ENCODE assay signal across 8 mouse cellular contexts in genomic region chr3:146769940-146770659, GRCm38 (mm10). TPM values are rescaled to one million over a fixed set of nuclear protein-coding genes. Genes with fewer than 3 reads are reported as not detected.
DNase-seq lines count a peak whose midpoint lies in the region; ATAC-seq and TF ChIP-seq lines count a peak whose summit lies in the region.

No protein-coding gene starts in this region.

- peak; percentile 53 for DNase-seq in lung, embryonic 14.5 days
- DNase-seq in lung, adult 2 months = no peak
- no peak for DNase-seq in forebrain, embryonic 10.5 days (ENCODE audit: extremely low spot score, low spot score)
- DNase-seq in stomach, postnatal 0 days (ENCODE audit: low spot score) = peak; percentile 43
- no peak for DNase-seq in thymus, postnatal 0 days (ENCODE audit: low spot score)

- TF ChIP-seq CTCF in lung, embryonic 14.5 days (IDR thresholded peaks at IDR 0.05; ENCODE audit: low read depth) = no peak
- no peak for TF ChIP-seq CTCF in lung, adult 2 months (IDR thresholded peaks at IDR 0.05; ENCODE audit: insufficient read depth, low read length)
- no peak for TF ChIP-seq CTCF in stomach, postnatal 0 days (IDR thresholded peaks at IDR 0.05; ENCODE audit: low read depth)

- peak; percentile 62 for ATAC-seq in lung, embryonic 14.5 days (ENCODE audit: insufficient read depth)
- ATAC-seq in intestine, embryonic 16.5 days = peak; percentile 63; the same call in 1 of the 2 replicates
- 0 out of 2 replicates have a peak, but pooled peaks have one; percentile 17 for ATAC-seq in megakaryocyte-erythroid progenitor cell, adult 5-6 weeks (replicated peaks; ENCODE audit: low FRiP score, low TSS enrichment, poor library complexity, severe bottlenecking)
- ATAC-seq in stomach, postnatal 0 days (ENCODE audit: low FRiP score, low TSS enrichment) = peak; percentile 56
- no peak for ATAC-seq in activated CD4-positive, CD25-positive, alpha-beta regulatory T cell, adult 4 months

- peak overlapping the region; percentile 14; the same call in 1 of the 2 replicates for H3K4me3 ChIP-seq in lung, embryonic 14.5 days (ENCODE audit: low read depth, low read length)
- no peak overlapping the region for H3K4me3 ChIP-seq in lung, adult 2 months (replicated peaks; ENCODE audit: extremely low read depth, low read depth, low read length)
- H3K4me3 ChIP-seq in forebrain, embryonic 10.5 days = peak overlapping the region; percentile 41
- peak overlapping the region; percentile 21 for H3K4me3 ChIP-seq in intestine, embryonic 16.5 days (ENCODE audit: low read length)
- H3K4me3 ChIP-seq in stomach, postnatal 0 days (ENCODE audit: low read depth, low read length) = peak overlapping the region; percentile 27

- no peaks in the 10 kb centered on the region for H3K27me3 ChIP-seq in lung, embryonic 14.5 days (ENCODE audit: insufficient read depth, low read length)
- H3K27me3 ChIP-seq in forebrain, embryonic 10.5 days (ENCODE audit: poor library complexity, severe bottlenecking) = no peaks in the 10 kb centered on the region
- H3K27me3 ChIP-seq in intestine, embryonic 16.5 days (replicated peaks; ENCODE audit: control insufficient read depth, insufficient read depth, low read length) = no peaks in the 10 kb centered on the region
- no peaks in the 10 kb centered on the region for H3K27me3 ChIP-seq in stomach, postnatal 0 days (ENCODE audit: control insufficient read depth, insufficient read depth, low read length)

- H3K27ac ChIP-seq in lung, embryonic 14.5 days (ENCODE audit: low read depth) = no peak overlapping the region
- H3K27ac ChIP-seq in forebrain, embryonic 10.5 days = 0 out of 2 replicates have a peak overlapping the region, but pooled peaks have one; percentile 30
- no peak overlapping the region for H3K27ac ChIP-seq in intestine, embryonic 16.5 days (ENCODE audit: low read length)
- H3K27ac ChIP-seq in stomach, postnatal 0 days (replicated peaks) = no peak overlapping the region

- H3K4me1 ChIP-seq in lung, embryonic 14.5 days (ENCODE audit: insufficient read depth) = 0 out of 2 replicates have a peak, but pooled peaks cover 2% of the 10 kb centered on the region
- no peaks in the 10 kb centered on the region; the same call in 1 of the 2 replicates for H3K4me1 ChIP-seq in lung, adult 2 months (ENCODE audit: control insufficient read depth, insufficient read depth, low read length)
- H3K4me1 ChIP-seq in forebrain, embryonic 10.5 days = peaks cover 38% of the 10 kb centered on the region
- peaks cover 10% of the 10 kb centered on the region; the same call in 1 of the 2 replicates for H3K4me1 ChIP-seq in intestine, embryonic 16.5 days (ENCODE audit: control insufficient read depth, insufficient read depth, low read length)
- no peaks in the 10 kb centered on the region for H3K4me1 ChIP-seq in stomach, postnatal 0 days (replicated peaks; ENCODE audit: control insufficient read depth, insufficient read depth)

- WGBS in lung, embryonic 14.5 days = 17% methylated on average over 17 of the region's 17 CpGs
- WGBS in lung, adult 2 months = 39% methylated on average over 17 of the region's 17 CpGs
- 16% methylated on average over 17 of the region's 17 CpGs for WGBS in forebrain, embryonic 10.5 days
- WGBS in intestine, embryonic 16.5 days = 29% methylated on average over 17 of the region's 17 CpGs
- WGBS in stomach, postnatal 0 days = 22% methylated on average over 17 of the region's 17 CpGs

- no peaks in the 10 kb centered on the region; the same call in 1 of the 2 replicates for H3K36me3 ChIP-seq in lung, embryonic 14.5 days (ENCODE audit: insufficient read depth)
- H3K36me3 ChIP-seq in forebrain, embryonic 10.5 days (replicated peaks) = peaks cover 9% of the 10 kb centered on the region
- no peaks in the 10 kb centered on the region for H3K36me3 ChIP-seq in intestine, embryonic 16.5 days (ENCODE audit: control insufficient read depth, insufficient read depth, low read length)
- H3K36me3 ChIP-seq in stomach, postnatal 0 days (ENCODE audit: control insufficient read depth, insufficient read depth, low read length) = no peaks in the 10 kb centered on the region

- H3K9ac ChIP-seq in lung, embryonic 14.5 days = no peak overlapping the region
- H3K9ac ChIP-seq in intestine, embryonic 16.5 days (ENCODE audit: low read depth, low read length) = no peak overlapping the region
- no peak overlapping the region for H3K9ac ChIP-seq in stomach, postnatal 0 days (ENCODE audit: low read length)

- no peak for TF ChIP-seq POLR2A in lung, adult 2 months (IDR thresholded peaks at IDR 0.05; ENCODE audit: borderline replicate concordance, extremely low read depth, low read depth, low read length)

- no peaks in the 10 kb centered on the region for H3K9me3 ChIP-seq in lung, embryonic 14.5 days (ENCODE audit: low read depth, low read length)
- H3K9me3 ChIP-seq in forebrain, embryonic 10.5 days = no peaks in the 10 kb centered on the region
- no peaks in the 10 kb centered on the region for H3K9me3 ChIP-seq in intestine, embryonic 16.5 days (ENCODE audit: control insufficient read depth, low read length)
- H3K9me3 ChIP-seq in stomach, postnatal 0 days (ENCODE audit: control insufficient read depth, low read length) = no peaks in the 10 kb centered on the region

- TF ChIP-seq EP300 in stomach, postnatal 0 days (optimal IDR thresholded peaks at IDR 0.05) = no peak

- peak overlapping the region; percentile 51 for H3K4me2 ChIP-seq in lung, embryonic 14.5 days
- H3K4me2 ChIP-seq in intestine, embryonic 16.5 days (ENCODE audit: low read depth, low read length) = peak overlapping the region; percentile 35
- H3K4me2 ChIP-seq in stomach, postnatal 0 days (replicated peaks; ENCODE audit: low read depth) = peak overlapping the region; percentile 44

RNA-seq across cellular contexts. Expression of gene Prkacb, which starts 42.7 kb away (rescaled TPM):
- polyA plus RNA-seq in lung, embryonic 14.5 days (2014; fragmentation: Nextera tagmentation; extraction: Ambion mirVana) = 69.6 and 74.8 TPM in 2 replicates
- polyA plus RNA-seq in lung, adult 2 months (2012; rRNA removed) = 21.2 and 26.1 TPM in 2 replicates
- polyA plus RNA-seq in forebrain, embryonic 10.5 days (2016; fragmentation: Nextera tagmentation; extraction: Ambion mirVana) = 54.7 and 57.3 TPM in 2 replicates
- 34.4 and 38.3 TPM in 2 replicates for polyA plus RNA-seq in intestine, embryonic 16.5 days (2015; fragmentation: Nextera tagmentation; extraction: Ambion mirVana)
- total RNA-seq in megakaryocyte-erythroid progenitor cell, adult 5-6 weeks (2014; fragmentation: Nextera tagmentation) = 33.4 and 35.9 TPM in 2 replicates
- total RNA-seq in megakaryocyte-erythroid progenitor cell, adult 5-6 weeks (2017) = 39.0 and 68.3 TPM in 2 replicates
- 27.8 and 28.8 TPM in 2 replicates for polyA plus RNA-seq in stomach, postnatal 0 days (2015; fragmentation: Nextera tagmentation; extraction: Ambion mirVana)
- polyA plus RNA-seq in activated CD4-positive, CD25-positive, alpha-beta regulatory T cell, adult 4 months (2017; shearing (Covaris generic)) = 100 to 1,000 TPM; 127 to 144 TPM
- polyA plus RNA-seq in thymus, postnatal 0 days (2015; fragmentation: Nextera tagmentation; extraction: Ambion mirVana) = 60.6 and 67.3 TPM in 2 replicates

Comparison
In these comparisons a context has a peak if more than half of its experiments do, and no peak if none do; other contexts are left out.
1. DNase-seq: peak in lung, embryonic 14.5 days (single experiment) and stomach, postnatal 0 days (single experiment); none in lung, adult 2 months (single experiment), forebrain, embryonic 10.5 days (single experiment) and thymus, postnatal 0 days (single experiment).
2. Peak in every context shown above with its lines, with median percentiles within 50 percentile points of each other: H3K4me2 ChIP-seq.